Mouse (Mus musculus): Measurements from ENCODE around the gene 5730596B20Rik. TPM values are rescaled to one million over a fixed set of nuclear protein-coding genes. Genes with fewer than 3 reads are reported as not detected.

The 5730596B20Rik gene
- polyA plus RNA-seq, 1 experiment, result not detected

GRCm38 (mm10) chr6:52155471-52155870 is 21.8 kb upstream of the 5730596B20Rik start:
- TF ChIP-seq POLR2A (IDR thresholded peaks at IDR 0.05; ENCODE audit: extremely low read depth, insufficient read depth, low read length), result no peak
- TF ChIP-seq CTCF (IDR thresholded peaks at IDR 0.05; ENCODE audit: extremely low read depth, insufficient read depth, low read length), result no peak
- H3K4me1 ChIP-seq (ENCODE audit: control insufficient read depth, insufficient read depth, low read length), result no peaks in the 10 kb centered on the region
- H3K4me3 ChIP-seq (ENCODE audit: insufficient read depth, low read length), result no peak overlapping the region
- no peak overlapping the region for H3K27ac ChIP-seq (ENCODE audit: insufficient read depth, low read length)

- H3K4me1 ChIP-seq (ENCODE audit: control insufficient read depth, insufficient read depth, low read length), result no peaks in the 10 kb centered on the region
- TF ChIP-seq POLR2A (IDR thresholded peaks at IDR 0.05; ENCODE audit: extremely low read depth, insufficient read depth, low read length), result no peak
- TF ChIP-seq CTCF (IDR thresholded peaks at IDR 0.05; ENCODE audit: extremely low read depth, insufficient read depth, low read length), result no peak
- H3K27ac ChIP-seq (ENCODE audit: insufficient read depth, low read length), result no peak overlapping the region
- no peak overlapping the region for H3K4me3 ChIP-seq (ENCODE audit: insufficient read depth, low read length)
Observed at GRCm38 (mm10) chr6:52156551-52157200, 20.6 kb upstream of the 5730596B20Rik start.

- Histone ChIP-seq H3K4me1 (ENCODE audit: control insufficient read depth, insufficient read depth, low read length) (no peaks in the 10 kb centered on the region), H3K27ac (ENCODE audit: insufficient read depth, low read length) (no peak overlapping the region), H3K4me3 (ENCODE audit: insufficient read depth, low read length) (no peak overlapping the region)
- TF ChIP-seq POLR2A (IDR thresholded peaks at IDR 0.05; ENCODE audit: extremely low read depth, insufficient read depth, low read length), result no peak
- TF ChIP-seq CTCF (IDR thresholded peaks at IDR 0.05; ENCODE audit: extremely low read depth, insufficient read depth, low read length), result no peak
Observed at GRCm38 (mm10) chr6:52157466-52158275, 19.6 kb upstream of the 5730596B20Rik start.

GRCm38 (mm10) chr6:52158276-52159051 is 18.8 kb upstream of the 5730596B20Rik start, which contains the start of gene Hoxa1:
TSS of gene Hoxa1 (minus strand) at chr6:52158317.
- no peak for TF ChIP-seq POLR2A (IDR thresholded peaks at IDR 0.05; ENCODE audit: extremely low read depth, insufficient read depth, low read length)
- no peak for TF ChIP-seq CTCF (IDR thresholded peaks at IDR 0.05; ENCODE audit: extremely low read depth, insufficient read depth, low read length)
- Histone ChIP-seq H3K27ac (ENCODE audit: insufficient read depth, low read length) (no peak within 1 kb of the TSS), H3K4me3 (ENCODE audit: insufficient read depth, low read length) (no peak within 1 kb of the TSS)

GRCm38 (mm10) chr6:52159164-52159761 is 18.0 kb upstream of the 5730596B20Rik start:
- H3K4me1 ChIP-seq (ENCODE audit: control insufficient read depth, insufficient read depth, low read length), result no peaks in the 10 kb centered on the region
- no peak overlapping the region for H3K27ac ChIP-seq (ENCODE audit: insufficient read depth, low read length)
- H3K4me3 ChIP-seq (ENCODE audit: insufficient read depth, low read length), result no peak overlapping the region
- TF ChIP-seq POLR2A (IDR thresholded peaks at IDR 0.05; ENCODE audit: extremely low read depth, insufficient read depth, low read length), result no peak
- no peak for TF ChIP-seq CTCF (IDR thresholded peaks at IDR 0.05; ENCODE audit: extremely low read depth, insufficient read depth, low read length)

More at GRCm38 (mm10) chr6:52158276-52159051, 18.8 kb upstream of the 5730596B20Rik start, which contains the start of gene Hoxa1:
- no peaks in the 10 kb centered on the region for H3K4me1 ChIP-seq (ENCODE audit: control insufficient read depth, insufficient read depth, low read length)

- H3K4me3 ChIP-seq (ENCODE audit: insufficient read depth, low read length), result no peak overlapping the region
- TF ChIP-seq POLR2A (IDR thresholded peaks at IDR 0.05; ENCODE audit: extremely low read depth, insufficient read depth, low read length), result no peak
- TF ChIP-seq CTCF (IDR thresholded peaks at IDR 0.05; ENCODE audit: extremely low read depth, insufficient read depth, low read length), result no peak
- H3K27ac ChIP-seq (ENCODE audit: insufficient read depth, low read length), result no peak overlapping the region
- no peaks in the 10 kb centered on the region for H3K4me1 ChIP-seq (ENCODE audit: control insufficient read depth, insufficient read depth, low read length)
Observed at GRCm38 (mm10) chr6:52159979-52160378, 17.3 kb upstream of the 5730596B20Rik start.

GRCm38 (mm10) chr6:52160511-52161335 is 16.6 kb upstream of the 5730596B20Rik start:
- TF ChIP-seq CTCF (IDR thresholded peaks at IDR 0.05; ENCODE audit: extremely low read depth, insufficient read depth, low read length) (no peak), POLR2A (IDR thresholded peaks at IDR 0.05; ENCODE audit: extremely low read depth, insufficient read depth, low read length) (no peak)
- no peaks in the 10 kb centered on the region for H3K4me1 ChIP-seq (ENCODE audit: control insufficient read depth, insufficient read depth, low read length)
- H3K4me3 ChIP-seq (ENCODE audit: insufficient read depth, low read length), result no peak overlapping the region
- H3K27ac ChIP-seq (ENCODE audit: insufficient read depth, low read length), result no peak overlapping the region

GRCm38 (mm10) chr6:52161336-52162092 is 15.8 kb upstream of the 5730596B20Rik start:
- no peak for TF ChIP-seq CTCF (IDR thresholded peaks at IDR 0.05; ENCODE audit: extremely low read depth, insufficient read depth, low read length)
- Histone ChIP-seq H3K4me1 (ENCODE audit: control insufficient read depth, insufficient read depth, low read length) (no peaks in the 10 kb centered on the region), H3K4me3 (ENCODE audit: insufficient read depth, low read length) (no peak overlapping the region), H3K27ac (ENCODE audit: insufficient read depth, low read length) (no peak overlapping the region)

All from cortical plate, adult 2 months (tissue).